Mouse (Mus musculus) heart, adult 2 months (tissue): Measurements from ENCODE around the gene Pde4d.

Source experiments
- CTCF ChIP-seq: fragments of 200-600 bp; IDR thresholded peaks from 2 replicates; pipeline ENCODE4 v1.8.1; 2022; ENCODE audit warnings: antibody characterized with exemption, mild to moderate bottlenecking, moderate library complexity
- POLR2A ChIP-seq: fragments of 200-500 bp; IDR thresholded peaks from 2 replicates; pipeline ENCODE4 v1.6.1; 2011; ENCODE audit warnings: mild to moderate bottlenecking, low read depth, low read length, control low read depth; ENCODE audit not compliant: insufficient read depth

- TF ChIP-seq CTCF (no peak), POLR2A (no peak)
Observed at GRCm38 (mm10) chr13:109644086-109644485, 1194.3 kb downstream of the Pde4d start.
